In the genomic region with DNA sequence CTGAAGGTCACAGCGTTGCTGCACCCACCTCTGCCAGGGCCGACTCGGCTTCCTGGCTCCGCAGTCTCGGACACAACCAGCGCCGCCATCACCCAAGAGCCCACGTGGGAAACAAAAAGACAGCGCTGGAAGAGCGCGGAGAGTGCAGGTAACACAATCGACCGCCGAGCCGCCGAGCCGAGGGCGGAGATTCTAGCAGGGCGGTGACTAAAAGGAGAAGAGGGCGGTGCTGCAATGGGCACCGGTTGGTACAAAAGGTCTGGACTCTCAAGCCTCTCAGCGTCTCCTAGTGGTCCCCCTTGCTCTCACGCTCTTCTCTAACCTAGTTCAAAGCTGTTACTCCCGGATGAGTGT, we compare ENCODE assay signal across 7 mouse cellular contexts. TPM values are rescaled to one million over a fixed set of nuclear protein-coding genes. Genes with fewer than 3 reads are reported as not detected.
DNase-seq lines count a peak whose midpoint lies in the region; ATAC-seq and TF ChIP-seq lines count a peak whose summit lies in the region.

No protein-coding gene starts in this region.

- H3K4me1 ChIP-seq in hindbrain, embryonic 16.5 days (ENCODE audit: control insufficient read depth, insufficient read depth, low read depth, low read length), result peaks cover 30% of the 10 kb centered on the region
- peaks cover 51% of the 10 kb centered on the region for H3K4me1 ChIP-seq in limb, embryonic 10.5 days
- peaks cover 32% of the 10 kb centered on the region for H3K4me1 ChIP-seq in midbrain, embryonic 11.5 days (ENCODE audit: control insufficient read depth, insufficient read depth, low read length)

- peak overlapping the region; percentile 82 for H3K27ac ChIP-seq in gastrocnemius, adult 2 months
- H3K27ac ChIP-seq in hindbrain, embryonic 16.5 days (ENCODE audit: low read depth, low read length), result no peak overlapping the region
- H3K27ac ChIP-seq in limb, embryonic 10.5 days, result peak overlapping the region; percentile 80
- no peak overlapping the region for H3K27ac ChIP-seq in midbrain, embryonic 11.5 days (ENCODE audit: low read depth, low read length)

- H3K4me3 ChIP-seq in gastrocnemius, adult 2 months, result peak overlapping the region; percentile 90
- H3K4me3 ChIP-seq in hindbrain, embryonic 16.5 days (ENCODE audit: low read length), result peak overlapping the region; percentile 64
- peak overlapping the region; percentile 68 for H3K4me3 ChIP-seq in limb, embryonic 10.5 days
- H3K4me3 ChIP-seq in midbrain, embryonic 11.5 days (ENCODE audit: low read depth, low read length), result peak overlapping the region; percentile 79

- ATAC-seq in hindbrain, embryonic 16.5 days, result peak; percentile 89
- peak; percentile 78 for ATAC-seq in midbrain, embryonic 11.5 days (ENCODE audit: low FRiP score)

- DNase-seq in adrenal gland, adult (ENCODE audit: inconsistent age in 2 of 2, low spot score in 1 of 2), result peak; percentile 91 to 95
- DNase-seq in cerebellum, postnatal 4 days (ENCODE audit: low spot score in 2 of 2), result peak; percentile 58 to 74
- peak; percentile 87 for DNase-seq in gastrocnemius, adult 2 months
- peak; percentile 92 for DNase-seq in limb, embryonic 10.5 days (ENCODE audit: low spot score)
- peak; percentile 97 for DNase-seq in midbrain, embryonic 11.5 days (ENCODE audit: low spot score, missing footprints)
- peak; percentile 71 for DNase-seq in skeletal muscle tissue, adult 2 months (ENCODE audit: low read depth, low spot score)

- TF ChIP-seq CTCF in gastrocnemius, adult 2 months (IDR thresholded peaks at IDR 0.05), result peak; percentile 34; the same call in 1 of the 2 replicates

- H3K36me3 ChIP-seq in hindbrain, embryonic 16.5 days (ENCODE audit: control insufficient read depth, insufficient read depth, low read length), result no peaks in the 10 kb centered on the region
- peaks cover 8% of the 10 kb centered on the region for H3K36me3 ChIP-seq in limb, embryonic 10.5 days
- H3K36me3 ChIP-seq in midbrain, embryonic 11.5 days (ENCODE audit: control insufficient read depth, insufficient read depth, low read length), result no peaks in the 10 kb centered on the region

- intact Hi-C loops in gastrocnemius, adult 2 months (cut with DNase I), result no loop called here

- H3K9me3 ChIP-seq in hindbrain, embryonic 16.5 days (ENCODE audit: control insufficient read depth, low read length), result no peaks in the 10 kb centered on the region
- H3K9me3 ChIP-seq in limb, embryonic 10.5 days (replicated peaks), result no peaks in the 10 kb centered on the region
- H3K9me3 ChIP-seq in midbrain, embryonic 11.5 days (ENCODE audit: control insufficient read depth, low read length), result no peaks in the 10 kb centered on the region

- peak overlapping the region; percentile 68 for H3K9ac ChIP-seq in hindbrain, embryonic 16.5 days (ENCODE audit: low read depth, low read length)
- H3K9ac ChIP-seq in midbrain, embryonic 11.5 days (ENCODE audit: low read length), result peak overlapping the region; percentile 68

- WGBS in hindbrain, embryonic 16.5 days, result 0% methylated on average over 24 of the region's 24 CpGs
- WGBS in limb, embryonic 10.5 days, result under 1% methylated on average over 24 of the region's 24 CpGs
- under 1% methylated on average over 24 of the region's 24 CpGs for WGBS in midbrain, embryonic 11.5 days

- peak overlapping the region; percentile 96 for H3K4me2 ChIP-seq in hindbrain, embryonic 16.5 days (ENCODE audit: low read length)
- H3K4me2 ChIP-seq in midbrain, embryonic 11.5 days, result peak overlapping the region; percentile 76

- peaks cover 4% of the 10 kb centered on the region for H3K27me3 ChIP-seq in hindbrain, embryonic 16.5 days (replicated peaks; ENCODE audit: control insufficient read depth, insufficient read depth, low read length)
- H3K27me3 ChIP-seq in limb, embryonic 10.5 days (ENCODE audit: low read depth, poor library complexity, severe bottlenecking), result peaks cover 47% of the 10 kb centered on the region
- H3K27me3 ChIP-seq in midbrain, embryonic 11.5 days (ENCODE audit: control insufficient read depth, insufficient read depth, low read length), result peaks cover 36% of the 10 kb centered on the region

RNA-seq across cellular contexts. Expression of gene Dph1, which starts 0.7 kb away (rescaled TPM):
- total RNA-seq in gastrocnemius, adult 2 months (2021), result 1 to 10 TPM; 5.5 to 6.2 TPM
- polyA plus RNA-seq in hindbrain, embryonic 16.5 days (2015; fragmentation: Nextera tagmentation; extraction: Ambion mirVana), result 15.4 and 15.7 TPM in 2 replicates
- polyA plus RNA-seq in limb, embryonic 10.5 days (2016; fragmentation: Nextera tagmentation; extraction: Ambion mirVana), result 32.7 and 35.3 TPM in 2 replicates
- 15.3 and 17.3 TPM in 2 replicates for polyA plus RNA-seq in midbrain, embryonic 11.5 days (2014; fragmentation: Nextera tagmentation; extraction: Ambion mirVana)

RNA-seq across cellular contexts. Expression of gene Rtn4rl1, which starts 3.2 kb away (rescaled TPM):
- total RNA-seq in gastrocnemius, adult 2 months (2021), result 1 to 10 TPM in 1 of 2 experiments, under 1 TPM in 1; 0.54 to 1.1 TPM
- 10.6 and 10.7 TPM in 2 replicates for polyA plus RNA-seq in hindbrain, embryonic 16.5 days (2015; fragmentation: Nextera tagmentation; extraction: Ambion mirVana)
- 0.90 and 1.3 TPM in 2 replicates for polyA plus RNA-seq in limb, embryonic 10.5 days (2016; fragmentation: Nextera tagmentation; extraction: Ambion mirVana)
- polyA plus RNA-seq in midbrain, embryonic 11.5 days (2014; fragmentation: Nextera tagmentation; extraction: Ambion mirVana), result 4.6 TPM in 2 replicates

RNA-seq across cellular contexts. Expression of gene Ovca2, which starts 11.7 kb away (rescaled TPM):
- 1 to 10 TPM; 2.5 to 3.6 TPM for total RNA-seq in gastrocnemius, adult 2 months (2021)
- polyA plus RNA-seq in hindbrain, embryonic 16.5 days (2015; fragmentation: Nextera tagmentation; extraction: Ambion mirVana), result 14.4 and 14.5 TPM in 2 replicates
- 38.0 and 39.9 TPM in 2 replicates for polyA plus RNA-seq in limb, embryonic 10.5 days (2016; fragmentation: Nextera tagmentation; extraction: Ambion mirVana)
- polyA plus RNA-seq in midbrain, embryonic 11.5 days (2014; fragmentation: Nextera tagmentation; extraction: Ambion mirVana), result 28.5 and 29.8 TPM in 2 replicates

RNA-seq across cellular contexts. Expression of gene Hic1, which starts 21.0 kb away (rescaled TPM):
- 1 to 10 TPM; 4.6 to 6.6 TPM for total RNA-seq in gastrocnemius, adult 2 months (2021)
- polyA plus RNA-seq in hindbrain, embryonic 16.5 days (2015; fragmentation: Nextera tagmentation; extraction: Ambion mirVana), result 1.9 and 2.2 TPM in 2 replicates
- polyA plus RNA-seq in limb, embryonic 10.5 days (2016; fragmentation: Nextera tagmentation; extraction: Ambion mirVana), result 0.99 and 3.5 TPM in 2 replicates
- polyA plus RNA-seq in midbrain, embryonic 11.5 days (2014; fragmentation: Nextera tagmentation; extraction: Ambion mirVana), result 0.34 and 0.57 TPM in 2 replicates

Comparison
In these comparisons a context has a peak if more than half of its experiments do, and no peak if none do; other contexts are left out.
1. H3K27ac ChIP-seq: peak in gastrocnemius, adult 2 months (single experiment) and limb, embryonic 10.5 days (single experiment); none in hindbrain, embryonic 16.5 days (single experiment) and midbrain, embryonic 11.5 days (single experiment).
2. Peak in every context shown above with its lines, with median percentiles within 50 percentile points of each other: DNase-seq and H3K4me3 ChIP-seq.